Mouse (Mus musculus): ENCODE data around the gene Prnd. TPM values are rescaled to one million over a fixed set of nuclear protein-coding genes. Genes with fewer than 3 reads are reported as not detected.
A peak's percentile ranks its signal among the peaks of the same experiment; 100 is the strongest.

The Prnd gene
- polyA plus RNA-seq, 1 experiment from 2014 or later, result 14.1 TPM

GRCm38 (mm10) chr2:131946351-131946750 is 4.3 kb upstream of the Prnd start:
- no peaks in the 10 kb centered on the region for H3K36me3 ChIP-seq (ENCODE audit: control insufficient read depth, insufficient read depth, low read length)
- H3K4me2 ChIP-seq (ENCODE audit: low read length), result no peak overlapping the region
- WGBS, result 93% methylated on average over 16 of the region's 16 CpGs
- H3K9ac ChIP-seq (replicated peaks; ENCODE audit: low read length), result no peak overlapping the region
- DNase-seq (no peak), ATAC-seq (ENCODE audit: low FRiP score, low TSS enrichment) (no peak)
- H3K9me3 ChIP-seq (ENCODE audit: control insufficient read depth, low read length), result no peaks in the 10 kb centered on the region
- no peak overlapping the region for H3K27ac ChIP-seq (replicated peaks; ENCODE audit: low read depth, low read length)
- no peaks in the 10 kb centered on the region for H3K4me1 ChIP-seq (ENCODE audit: control insufficient read depth, insufficient read depth, low read length)
- H3K27me3 ChIP-seq (ENCODE audit: control insufficient read depth, insufficient read depth, low read length), result no peaks in the 10 kb centered on the region
- H3K4me3 ChIP-seq (replicated peaks; ENCODE audit: low read depth, low read length), result no peak overlapping the region

- no peak overlapping the region for H3K4me2 ChIP-seq (ENCODE audit: low read length)
- H3K4me1 ChIP-seq (ENCODE audit: control insufficient read depth, insufficient read depth, low read length), result peaks cover 2% of the 10 kb centered on the region; the same call in 1 of the 2 replicates
- H3K27ac ChIP-seq (replicated peaks; ENCODE audit: low read depth, low read length), result no peak overlapping the region
- no peaks in the 10 kb centered on the region for H3K9me3 ChIP-seq (ENCODE audit: control insufficient read depth, low read length)
- no peak for DNase-seq
- WGBS, result 85% methylated on average over 3 of the region's 3 CpGs
- no peak overlapping the region for H3K9ac ChIP-seq (replicated peaks; ENCODE audit: low read length)
- H3K36me3 ChIP-seq (ENCODE audit: control insufficient read depth, insufficient read depth, low read length), result no peaks in the 10 kb centered on the region
- no peak overlapping the region for H3K4me3 ChIP-seq (replicated peaks; ENCODE audit: low read depth, low read length)
- H3K27me3 ChIP-seq (ENCODE audit: control insufficient read depth, insufficient read depth, low read length), result peaks cover 9% of the 10 kb centered on the region; the same call in 1 of the 2 replicates
- ATAC-seq (ENCODE audit: low FRiP score, low TSS enrichment), result no peak
Observed at GRCm38 (mm10) chr2:131948156-131948555, 2.5 kb upstream of the Prnd start.

- H3K27ac ChIP-seq (replicated peaks; ENCODE audit: low read depth, low read length), result no peak overlapping the region
- H3K9me3 ChIP-seq (ENCODE audit: control insufficient read depth, low read length), result no peaks in the 10 kb centered on the region
- ATAC-seq (ENCODE audit: low FRiP score, low TSS enrichment), result no peak
- H3K36me3 ChIP-seq (ENCODE audit: control insufficient read depth, insufficient read depth, low read length), result no peaks in the 10 kb centered on the region
- WGBS, result 76% methylated on average over 11 of the region's 11 CpGs
- no peak overlapping the region for H3K4me2 ChIP-seq (ENCODE audit: low read length)
- no peak for DNase-seq
- H3K27me3 ChIP-seq (ENCODE audit: control insufficient read depth, insufficient read depth, low read length), result peaks cover 17% of the 10 kb centered on the region
- H3K9ac ChIP-seq (replicated peaks; ENCODE audit: low read length), result no peak overlapping the region
- H3K4me3 ChIP-seq (replicated peaks; ENCODE audit: low read depth, low read length), result no peak overlapping the region
- H3K4me1 ChIP-seq (ENCODE audit: control insufficient read depth, insufficient read depth, low read length), result peaks cover 5% of the 10 kb centered on the region; the same call in 1 of the 2 replicates
Observed at GRCm38 (mm10) chr2:131948916-131949639, 1.6 kb upstream of the Prnd start.

- Histone ChIP-seq H3K9ac (replicated peaks; ENCODE audit: low read length) (no peak overlapping the region), H3K4me1 (ENCODE audit: control insufficient read depth, insufficient read depth, low read length) (peaks cover 5% of the 10 kb centered on the region; the same call in 1 of the 2 replicates), H3K9me3 (ENCODE audit: control insufficient read depth, low read length) (no peaks in the 10 kb centered on the region), H3K27ac (replicated peaks; ENCODE audit: low read depth, low read length) (no peak overlapping the region), H3K4me3 (replicated peaks; ENCODE audit: low read depth, low read length) (no peak overlapping the region), H3K4me2 (ENCODE audit: low read length) (no peak overlapping the region), H3K36me3 (ENCODE audit: control insufficient read depth, insufficient read depth, low read length) (no peaks in the 10 kb centered on the region), H3K27me3 (ENCODE audit: control insufficient read depth, insufficient read depth, low read length) (peaks cover 17% of the 10 kb centered on the region)
- DNase-seq (peak; percentile 88), ATAC-seq (ENCODE audit: low FRiP score, low TSS enrichment) (no peak; the same call in none of the 2 replicates)
- 53% methylated on average over 9 of the region's 9 CpGs for WGBS
Observed at GRCm38 (mm10) chr2:131949767-131950597, 679 bp upstream of the Prnd start.

GRCm38 (mm10) chr2:131952456-131952855 is 1.8 kb downstream of the Prnd start:
- no peak overlapping the region for H3K9ac ChIP-seq (replicated peaks; ENCODE audit: low read length)
- DNase-seq, result no peak
- no peak overlapping the region for H3K27ac ChIP-seq (replicated peaks; ENCODE audit: low read depth, low read length)
- peaks cover 5% of the 10 kb centered on the region; the same call in 1 of the 2 replicates for H3K4me1 ChIP-seq (ENCODE audit: control insufficient read depth, insufficient read depth, low read length)
- H3K9me3 ChIP-seq (ENCODE audit: control insufficient read depth, low read length), result no peaks in the 10 kb centered on the region
- peaks cover 17% of the 10 kb centered on the region for H3K27me3 ChIP-seq (ENCODE audit: control insufficient read depth, insufficient read depth, low read length)
- H3K4me2 ChIP-seq (ENCODE audit: low read length), result no peak overlapping the region
- WGBS, result 67% methylated on average over 2 of the region's 2 CpGs
- no peaks in the 10 kb centered on the region for H3K36me3 ChIP-seq (ENCODE audit: control insufficient read depth, insufficient read depth, low read length)
- no peak overlapping the region for H3K4me3 ChIP-seq (replicated peaks; ENCODE audit: low read depth, low read length)
- no peak for ATAC-seq (ENCODE audit: low FRiP score, low TSS enrichment)

GRCm38 (mm10) chr2:131952961-131953538 is 2.4 kb downstream of the Prnd start:
- no peaks in the 10 kb centered on the region for H3K9me3 ChIP-seq (ENCODE audit: control insufficient read depth, low read length)
- peak overlapping the region; percentile 38 for H3K4me2 ChIP-seq (ENCODE audit: low read length)
- DNase-seq, result peak; percentile 43
- peaks cover 5% of the 10 kb centered on the region; the same call in 1 of the 2 replicates for H3K4me1 ChIP-seq (ENCODE audit: control insufficient read depth, insufficient read depth, low read length)
- no peak for ATAC-seq (ENCODE audit: low FRiP score, low TSS enrichment)
- WGBS, result 20% methylated on average over 29 of the region's 29 CpGs
- no peak overlapping the region for H3K27ac ChIP-seq (replicated peaks; ENCODE audit: low read depth, low read length)
- H3K36me3 ChIP-seq (ENCODE audit: control insufficient read depth, insufficient read depth, low read length), result no peaks in the 10 kb centered on the region
- H3K27me3 ChIP-seq (ENCODE audit: control insufficient read depth, insufficient read depth, low read length), result peaks cover 17% of the 10 kb centered on the region
- no peak overlapping the region for H3K9ac ChIP-seq (replicated peaks; ENCODE audit: low read length)
- H3K4me3 ChIP-seq (replicated peaks; ENCODE audit: low read depth, low read length), result no peak overlapping the region

GRCm38 (mm10) chr2:131953711-131954110 is 3.0 kb downstream of the Prnd start:
- DNase-seq, result no peak
- Histone ChIP-seq H3K4me2 (ENCODE audit: low read length) (peak overlapping the region; percentile 38; the same call in 1 of the 2 replicates), H3K4me3 (replicated peaks; ENCODE audit: low read depth, low read length) (no peak overlapping the region)

GRCm38 (mm10) chr2:131954835-131955234 is 4.2 kb downstream of the Prnd start:
- Histone ChIP-seq H3K27me3 (ENCODE audit: control insufficient read depth, insufficient read depth, low read length) (peaks cover 17% of the 10 kb centered on the region), H3K36me3 (ENCODE audit: control insufficient read depth, insufficient read depth, low read length) (no peaks in the 10 kb centered on the region), H3K4me1 (ENCODE audit: control insufficient read depth, insufficient read depth, low read length) (peaks cover 5% of the 10 kb centered on the region; the same call in 1 of the 2 replicates), H3K27ac (replicated peaks; ENCODE audit: low read depth, low read length) (no peak overlapping the region), H3K9ac (replicated peaks; ENCODE audit: low read length) (no peak overlapping the region), H3K4me3 (replicated peaks; ENCODE audit: low read depth, low read length) (peak overlapping the region; percentile 33), H3K9me3 (ENCODE audit: control insufficient read depth, low read length) (no peaks in the 10 kb centered on the region), H3K4me2 (ENCODE audit: low read length) (peak overlapping the region; percentile 67)
- ATAC-seq (ENCODE audit: low FRiP score, low TSS enrichment), result peak; percentile 7; the same call in 1 of the 2 replicates
- 59% methylated on average over 9 of the region's 9 CpGs for WGBS
- DNase-seq, result no peak

More at GRCm38 (mm10) chr2:131953711-131954110, 3.0 kb downstream of the Prnd start:
- 89% methylated on average over 4 of the region's 4 CpGs for WGBS
- H3K4me1 ChIP-seq (ENCODE audit: control insufficient read depth, insufficient read depth, low read length), result peaks cover 5% of the 10 kb centered on the region; the same call in 1 of the 2 replicates
- H3K9ac ChIP-seq (replicated peaks; ENCODE audit: low read length), result no peak overlapping the region
- peaks cover 17% of the 10 kb centered on the region for H3K27me3 ChIP-seq (ENCODE audit: control insufficient read depth, insufficient read depth, low read length)
- H3K9me3 ChIP-seq (ENCODE audit: control insufficient read depth, low read length), result no peaks in the 10 kb centered on the region
- H3K36me3 ChIP-seq (ENCODE audit: control insufficient read depth, insufficient read depth, low read length), result no peaks in the 10 kb centered on the region
- no peak overlapping the region for H3K27ac ChIP-seq (replicated peaks; ENCODE audit: low read depth, low read length)
- ATAC-seq (ENCODE audit: low FRiP score, low TSS enrichment), result no peak

All from midbrain, embryonic 14.5 days (tissue).